Mouse (Mus musculus) forebrain, embryonic 16.5 days (tissue): Measurements from ENCODE around the gene C530008M17Rik. TPM values are rescaled to one million over a fixed set of nuclear protein-coding genes. Genes with fewer than 3 reads are reported as not detected.

Source experiments
- ATAC-seq: fragments of 200-750 bp; cut with Nextera tagmentation; 2 replicates; pipeline ENCODE4 v1.8.0; 2017; ENCODE audit warnings: mild to moderate bottlenecking, moderate library complexity
- H3K27ac ChIP-seq: fragments of 300-500 bp; sonication (generic); 2 replicates; pipeline ENCODE4 v1.5.1; 2014; ENCODE audit warnings: low read length, control low read depth
- H3K27me3 ChIP-seq: fragments of 300-500 bp; sonication (generic); replicated peaks from 2 replicates; pipeline ENCODE4 v1.6.1; 2014; ENCODE audit warnings: low read length; ENCODE audit not compliant: control insufficient read depth, insufficient read depth
- H3K36me3 ChIP-seq: fragments of 300-500 bp; sonication (generic); 2 replicates; pipeline ENCODE4 v1.6.1; 2014; ENCODE audit not compliant: control insufficient read depth, insufficient read depth
- H3K4me1 ChIP-seq: fragments of 300-500 bp; sonication (generic); replicated peaks from 2 replicates; pipeline ENCODE4 v1.6.1; 2014; ENCODE audit warnings: low read length; ENCODE audit not compliant: control insufficient read depth, insufficient read depth
- H3K4me2 ChIP-seq: fragments of 300-500 bp; sonication (generic); 2 replicates; pipeline ENCODE4 v1.6.1; 2014; ENCODE audit warnings: mild to moderate bottlenecking, low read length, control low read depth
- H3K4me3 ChIP-seq: fragments of 300-500 bp; sonication (generic); replicated peaks from 2 replicates; pipeline ENCODE4 v1.5.1; 2014; ENCODE audit warnings: mild to moderate bottlenecking, low read length, control low read depth
- H3K9ac ChIP-seq: fragments of 300-500 bp; sonication (generic); replicated peaks from 2 replicates; pipeline ENCODE4 v1.6.1; 2014; ENCODE audit warnings: low read depth, low read length, control low read depth
- H3K9me3 ChIP-seq: fragments of 300-500 bp; sonication (generic); 2 replicates; pipeline ENCODE4 v1.6.1; 2016; ENCODE audit warnings: low read length; ENCODE audit not compliant: control insufficient read depth
- WGBS: fragments of 180-500 bp; shearing (Covaris S2); extraction: QIAGEN DNeasy Blood & Tissue Kit; methylation state at CpG from one replicate; pipeline ENCODE4 v1.1.7; 2014; 5-methylcytosine and 5-hydroxymethylcytosine counted together
- polyA plus RNA-seq: library from polyadenylated mRNA; unstranded; fragments of >200 nt; fragmentation: Nextera tagmentation; extraction: Ambion mirVana; gene quantifications from 2 replicates; pipeline ENCODE4 v1.2.1, GENCODE M21; 2015

Gene C530008M17Rik
- polyA plus RNA-seq, 1 experiment from 2014 or later: 77.0 TPM

- Histone ChIP-seq H3K4me1 (peaks cover 15% of the 10 kb centered on the region), H3K4me3 (no peak overlapping the region), H3K27me3 (no peaks in the 10 kb centered on the region), H3K4me2 (no peak overlapping the region), H3K27ac (no peak overlapping the region), H3K9ac (no peak overlapping the region), H3K9me3 (no peaks in the 10 kb centered on the region), H3K36me3 (peaks cover 2% of the 10 kb centered on the region; the same call in 1 of the 2 replicates)
- no peak for ATAC-seq
- WGBS: 75% methylated on average over 4 of the region's 4 CpGs
These were observed 195.0 kb downstream of the C530008M17Rik start for GRCm38 (mm10) chr5:76851316-76851715.

- Histone ChIP-seq H3K27ac (no peak overlapping the region), H3K36me3 (peaks cover 7% of the 10 kb centered on the region; the same call in 1 of the 2 replicates), H3K4me3 (no peak overlapping the region), H3K9ac (no peak overlapping the region), H3K4me2 (no peak overlapping the region), H3K4me1 (peaks cover 20% of the 10 kb centered on the region), H3K27me3 (no peaks in the 10 kb centered on the region; the same call in 1 of the 2 replicates), H3K9me3 (no peaks in the 10 kb centered on the region)
- 9% methylated on average over 10 of the region's 10 CpGs for WGBS
- peak; percentile 82 for ATAC-seq
These were observed 197.2 kb downstream of the C530008M17Rik start for GRCm38 (mm10) chr5:76853549-76853948.

GRCm38 (mm10) chr5:76855829-76856600 lies 199.7 kb downstream of the C530008M17Rik start:
- H3K4me3 ChIP-seq: no peak overlapping the region
- no peaks in the 10 kb centered on the region; the same call in 1 of the 2 replicates for H3K27me3 ChIP-seq
- H3K9me3 ChIP-seq: no peaks in the 10 kb centered on the region
- peak; percentile 54; the same call in 1 of the 2 replicates for ATAC-seq
- H3K36me3 ChIP-seq: peaks cover 10% of the 10 kb centered on the region; the same call in 1 of the 2 replicates
- H3K4me1 ChIP-seq: peaks cover 14% of the 10 kb centered on the region
- H3K27ac ChIP-seq: 0 out of 2 replicates have a peak overlapping the region, but pooled peaks have one; percentile 0
- 25% methylated on average over 25 of the region's 25 CpGs for WGBS
- peak overlapping the region; percentile 3; the same call in 1 of the 2 replicates for H3K4me2 ChIP-seq
- no peak overlapping the region for H3K9ac ChIP-seq

DNA sequence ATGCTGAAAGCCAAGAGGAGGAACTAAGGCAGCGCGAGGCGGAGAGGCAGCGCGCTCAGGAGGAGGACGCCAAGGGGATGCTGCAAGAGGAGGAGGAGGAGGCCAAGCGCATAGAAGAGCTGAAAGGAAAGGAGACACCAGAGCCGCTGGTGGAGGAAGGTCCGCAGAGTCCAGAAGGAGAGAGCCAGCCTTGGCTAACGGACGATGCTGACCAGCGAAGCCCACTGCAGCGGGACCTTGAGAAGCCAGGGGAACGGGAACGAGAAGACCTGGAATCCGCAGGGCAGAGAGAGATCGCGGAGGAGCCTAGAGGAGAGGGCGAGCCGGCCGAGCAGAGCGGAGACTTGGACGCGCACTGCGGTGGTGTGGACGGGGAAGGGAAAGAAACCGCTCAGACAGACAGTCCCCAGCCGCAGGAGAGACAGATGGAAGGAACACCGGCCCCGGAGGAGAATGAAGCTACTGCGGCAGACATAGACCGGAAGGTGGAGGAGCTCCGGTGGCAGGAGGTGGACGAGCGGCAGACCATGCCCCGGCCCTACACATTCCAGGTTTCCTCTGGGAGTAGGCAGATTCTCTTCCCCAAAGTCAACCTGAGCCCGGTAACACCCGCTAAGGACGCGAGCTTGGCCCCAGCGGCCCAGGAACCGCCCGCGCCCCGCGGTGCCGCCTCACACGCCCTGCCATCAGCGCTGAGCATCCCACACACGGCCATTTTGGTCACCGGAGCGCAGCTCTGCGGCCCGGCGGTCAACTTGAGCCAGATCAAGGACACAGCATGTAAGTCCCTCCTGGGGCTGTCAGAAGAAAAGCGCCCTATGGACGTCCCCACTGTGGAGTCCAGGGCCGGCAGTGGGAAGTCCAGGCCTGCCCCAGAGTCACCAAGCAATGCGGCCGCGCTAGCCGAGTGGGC lies 201.0 kb downstream of the C530008M17Rik start:
- peaks cover 10% of the 10 kb centered on the region; the same call in 1 of the 2 replicates for H3K36me3 ChIP-seq
- peak overlapping the region; percentile 6 for H3K4me3 ChIP-seq

GRCm38 (mm10) chr5:76858444-76858843 lies 202.1 kb downstream of the C530008M17Rik start:
- no peak overlapping the region for H3K9ac ChIP-seq
- no peak overlapping the region for H3K4me3 ChIP-seq
- no peak for ATAC-seq
- no peak overlapping the region for H3K4me2 ChIP-seq
- no peak overlapping the region for H3K27ac ChIP-seq
- H3K36me3 ChIP-seq: peaks cover 10% of the 10 kb centered on the region; the same call in 1 of the 2 replicates
- WGBS: 84% methylated on average over 13 of the region's 13 CpGs
- H3K27me3 ChIP-seq: no peaks in the 10 kb centered on the region; the same call in 1 of the 2 replicates
- H3K9me3 ChIP-seq: no peaks in the 10 kb centered on the region
- peaks cover 12% of the 10 kb centered on the region for H3K4me1 ChIP-seq

More for the DNA sequence above, 201.0 kb downstream of the C530008M17Rik start:
- H3K9me3 ChIP-seq: no peaks in the 10 kb centered on the region
- peaks cover 12% of the 10 kb centered on the region for H3K4me1 ChIP-seq
- no peak for ATAC-seq
- 38% methylated on average over 62 of the region's 62 CpGs for WGBS
- no peak overlapping the region for H3K27ac ChIP-seq
- H3K9ac ChIP-seq: no peak overlapping the region
- peak overlapping the region; percentile 34 for H3K4me2 ChIP-seq
- H3K27me3 ChIP-seq: no peaks in the 10 kb centered on the region; the same call in 1 of the 2 replicates

GRCm38 (mm10) chr5:76866819-76867218 lies 210.5 kb downstream of the C530008M17Rik start:
- Histone ChIP-seq H3K4me3 (no peak overlapping the region), H3K9me3 (no peaks in the 10 kb centered on the region), H3K4me2 (no peak overlapping the region), H3K4me1 (no peaks in the 10 kb centered on the region), H3K9ac (no peak overlapping the region), H3K27ac (no peak overlapping the region), H3K36me3 (peaks cover 25% of the 10 kb centered on the region), H3K27me3 (no peaks in the 10 kb centered on the region)
- ATAC-seq: no peak
- WGBS: 93% methylated on average over 8 of the region's 8 CpGs

DNA sequence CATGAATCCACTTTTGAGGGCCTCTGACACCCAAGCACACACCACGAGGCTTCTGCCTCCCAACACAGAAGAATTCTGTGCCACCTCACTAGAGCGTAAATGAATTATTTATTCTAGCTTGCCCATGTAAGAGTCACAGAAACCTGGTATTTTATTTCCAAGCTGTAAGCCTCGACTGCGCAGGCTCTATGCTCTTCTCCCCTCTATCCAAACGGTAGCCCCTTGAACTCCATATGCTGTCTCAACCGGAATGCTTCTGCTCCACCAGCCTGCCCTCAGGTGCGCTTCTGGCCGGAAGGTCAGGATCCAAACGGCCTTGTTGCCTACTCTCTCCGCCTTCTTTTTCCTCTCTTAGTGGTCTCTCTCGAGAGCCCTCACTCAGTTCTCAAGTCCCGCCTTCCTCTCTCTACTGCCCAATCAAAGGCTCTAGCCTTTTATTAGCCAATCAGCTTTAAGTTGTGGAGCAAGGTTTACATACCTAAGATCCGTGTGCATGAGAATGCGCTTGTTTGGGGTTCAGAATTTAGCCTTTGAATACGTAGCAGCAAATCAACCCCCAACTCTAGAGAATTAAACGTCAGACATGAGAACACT lies 212.5 kb downstream of the C530008M17Rik start:
- no peak overlapping the region for H3K27ac ChIP-seq
- WGBS: 28% methylated on average over 16 of the region's 16 CpGs

DNA sequence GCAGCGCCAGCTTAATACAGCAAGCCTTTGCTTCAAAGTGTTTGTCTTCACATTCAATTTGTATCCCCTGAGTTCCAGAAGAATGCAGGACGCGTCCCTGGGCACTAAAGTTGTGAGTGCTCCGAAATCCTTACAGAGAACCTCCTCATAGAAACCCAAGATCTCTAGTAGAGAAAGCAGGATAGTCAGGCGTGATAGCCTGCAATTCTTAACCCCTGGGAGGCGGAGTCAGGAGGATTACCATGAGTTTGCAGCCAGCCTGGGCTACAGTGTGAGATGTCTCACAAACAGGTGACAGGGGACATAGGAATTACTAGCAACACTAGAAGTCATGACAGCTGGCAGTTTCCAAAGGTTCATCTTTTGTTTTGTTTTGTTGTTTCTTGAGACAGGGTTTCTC lies 213.2 kb downstream of the C530008M17Rik start:
- H3K36me3 ChIP-seq: peaks cover 31% of the 10 kb centered on the region
- H3K4me1 ChIP-seq: no peaks in the 10 kb centered on the region
- ATAC-seq: no peak
- H3K9me3 ChIP-seq: no peaks in the 10 kb centered on the region
- 53% methylated on average over 6 of the region's 6 CpGs for WGBS
- H3K4me3 ChIP-seq: no peak overlapping the region
- no peak overlapping the region for H3K4me2 ChIP-seq
- no peak overlapping the region for H3K9ac ChIP-seq
- H3K27me3 ChIP-seq: no peaks in the 10 kb centered on the region
- H3K27ac ChIP-seq: no peak overlapping the region

More for the DNA sequence above, 212.5 kb downstream of the C530008M17Rik start:
- no peak overlapping the region for H3K9ac ChIP-seq
- H3K4me3 ChIP-seq: 0 out of 2 replicates have a peak overlapping the region, but pooled peaks have one; percentile 3
- no peaks in the 10 kb centered on the region for H3K27me3 ChIP-seq
- H3K4me2 ChIP-seq: peak overlapping the region; percentile 8
- no peaks in the 10 kb centered on the region for H3K9me3 ChIP-seq
- H3K4me1 ChIP-seq: no peaks in the 10 kb centered on the region
- H3K36me3 ChIP-seq: peaks cover 29% of the 10 kb centered on the region
- ATAC-seq: peak; percentile 73
